Mouse (Mus musculus): Measurements from ENCODE around the gene Xndc1. TPM values are rescaled to one million over a fixed set of nuclear protein-coding genes. Genes with fewer than 3 reads are reported as not detected.

Xndc1 gene
- total and polyA plus RNA-seq, 2 experiments from 2014 or later = 14.6 to 18.0 TPM

GRCm38 (mm10) chr7:102076714-102077296 lies 11.5 kb downstream of the Xndc1 start:
- DNase-seq (ENCODE audit: low spot score) = no peak
- Histone ChIP-seq H3K9ac (replicated peaks; ENCODE audit: low read length, poor library complexity, severe bottlenecking) (no peak overlapping the region), H3K4me3 (ENCODE audit: low read depth, low read length) (no peak overlapping the region), H3K4me2 (ENCODE audit: low read depth, low read length, poor library complexity, severe bottlenecking) (no peak overlapping the region), H3K4me1 (ENCODE audit: insufficient read depth, low read length) (no peaks in the 10 kb centered on the region), H3K27me3 (ENCODE audit: insufficient read depth, low read length) (no peaks in the 10 kb centered on the region), H3K9me3 (ENCODE audit: low read length) (no peaks in the 10 kb centered on the region), H3K36me3 (ENCODE audit: insufficient read depth, low read length) (peaks cover 53% of the 10 kb centered on the region), H3K27ac (ENCODE audit: low read depth, low read length) (no peak overlapping the region)
- WGBS = 83% methylated on average over 7 of the region's 7 CpGs
- peak; percentile 68 for TF ChIP-seq CTCF (IDR thresholded peaks at IDR 0.05)
- 0 out of 2 replicates have a peak, but pooled peaks have one; percentile 7 for ATAC-seq (ENCODE audit: low FRiP score)

- no peak overlapping the region for H3K4me2 ChIP-seq (ENCODE audit: low read depth, low read length, poor library complexity, severe bottlenecking)
- WGBS = 75% methylated on average over 7 of the region's 7 CpGs
- H3K9ac ChIP-seq (replicated peaks; ENCODE audit: low read length, poor library complexity, severe bottlenecking) = no peak overlapping the region
- H3K36me3 ChIP-seq (ENCODE audit: insufficient read depth, low read length) = peaks cover 56% of the 10 kb centered on the region
- no peak overlapping the region for H3K4me3 ChIP-seq (ENCODE audit: low read depth, low read length)
- H3K27me3 ChIP-seq (ENCODE audit: insufficient read depth, low read length) = no peaks in the 10 kb centered on the region
- peak; percentile 52 for DNase-seq (ENCODE audit: low spot score)
- peak; percentile 77 for TF ChIP-seq CTCF (IDR thresholded peaks at IDR 0.05)
- H3K4me1 ChIP-seq (ENCODE audit: insufficient read depth, low read length) = no peaks in the 10 kb centered on the region
- no peak for ATAC-seq (ENCODE audit: low FRiP score)
- H3K27ac ChIP-seq (ENCODE audit: low read depth, low read length) = no peak overlapping the region
- H3K9me3 ChIP-seq (ENCODE audit: low read length) = no peaks in the 10 kb centered on the region
Observed at GRCm38 (mm10) chr7:102078517-102078916, 13.2 kb downstream of the Xndc1 start.

GRCm38 (mm10) chr7:102080311-102080710 lies 15.0 kb downstream of the Xndc1 start:
- 96% methylated on average over 8 of the region's 8 CpGs for WGBS
- H3K27ac ChIP-seq (ENCODE audit: low read depth, low read length) = no peak overlapping the region
- ATAC-seq (ENCODE audit: low FRiP score) (no peak), DNase-seq (ENCODE audit: low spot score) (no peak)
- TF ChIP-seq CTCF (IDR thresholded peaks at IDR 0.05) = no peak
- no peaks in the 10 kb centered on the region for H3K9me3 ChIP-seq (ENCODE audit: low read length)
- H3K4me2 ChIP-seq (ENCODE audit: low read depth, low read length, poor library complexity, severe bottlenecking) = no peak overlapping the region
- no peaks in the 10 kb centered on the region for H3K27me3 ChIP-seq (ENCODE audit: insufficient read depth, low read length)
- H3K36me3 ChIP-seq (ENCODE audit: insufficient read depth, low read length) = peaks cover 63% of the 10 kb centered on the region
- no peaks in the 10 kb centered on the region for H3K4me1 ChIP-seq (ENCODE audit: insufficient read depth, low read length)
- no peak overlapping the region for H3K4me3 ChIP-seq (ENCODE audit: low read depth, low read length)
- H3K9ac ChIP-seq (replicated peaks; ENCODE audit: low read length, poor library complexity, severe bottlenecking) = no peak overlapping the region

DNA sequence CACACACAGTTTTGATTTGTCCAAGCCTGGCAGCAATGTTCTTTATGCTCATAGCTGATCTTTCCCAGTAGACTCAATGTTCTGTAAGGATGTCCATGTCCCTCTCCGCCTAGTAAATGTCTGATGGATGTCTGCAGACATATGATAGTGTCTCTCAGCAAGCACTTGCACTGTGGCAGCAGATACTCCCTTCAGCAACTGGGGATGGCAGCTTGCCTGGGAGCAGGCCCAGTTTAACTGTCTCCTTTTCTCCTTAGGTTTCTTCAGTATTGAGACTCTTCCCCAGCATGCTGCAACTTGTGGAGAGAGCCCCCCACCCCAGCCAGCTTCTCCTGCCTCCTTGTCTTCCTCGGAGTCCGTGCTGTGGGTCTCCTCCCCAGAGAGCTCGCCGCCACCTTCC lies 16.5 kb downstream of the Xndc1 start:
- no peak for DNase-seq (ENCODE audit: low spot score)
- Histone ChIP-seq H3K4me1 (ENCODE audit: insufficient read depth, low read length) (no peaks in the 10 kb centered on the region), H3K27me3 (ENCODE audit: insufficient read depth, low read length) (no peaks in the 10 kb centered on the region), H3K36me3 (ENCODE audit: insufficient read depth, low read length) (peaks cover 57% of the 10 kb centered on the region), H3K27ac (ENCODE audit: low read depth, low read length) (no peak overlapping the region), H3K4me2 (ENCODE audit: low read depth, low read length, poor library complexity, severe bottlenecking) (no peak overlapping the region), H3K4me3 (ENCODE audit: low read depth, low read length) (no peak overlapping the region), H3K9me3 (ENCODE audit: low read length) (no peaks in the 10 kb centered on the region), H3K9ac (replicated peaks; ENCODE audit: low read length, poor library complexity, severe bottlenecking) (no peak overlapping the region)
- no peak for ATAC-seq (ENCODE audit: low FRiP score)
- 94% methylated on average over 5 of the region's 5 CpGs for WGBS
- no peak for TF ChIP-seq CTCF (IDR thresholded peaks at IDR 0.05)

- no peak for TF ChIP-seq CTCF (IDR thresholded peaks at IDR 0.05)
- Histone ChIP-seq H3K9me3 (ENCODE audit: low read length) (no peaks in the 10 kb centered on the region), H3K36me3 (ENCODE audit: insufficient read depth, low read length) (peaks cover 47% of the 10 kb centered on the region), H3K27ac (ENCODE audit: low read depth, low read length) (no peak within 1 kb of the TSS), H3K27me3 (ENCODE audit: insufficient read depth, low read length) (no peaks in the 10 kb centered on the region), H3K9ac (replicated peaks; ENCODE audit: low read length, poor library complexity, severe bottlenecking) (no peak within 1 kb of the TSS), H3K4me2 (ENCODE audit: low read depth, low read length, poor library complexity, severe bottlenecking) (no peak within 1 kb of the TSS), H3K4me1 (ENCODE audit: insufficient read depth, low read length) (no peaks in the 10 kb centered on the region), H3K4me3 (ENCODE audit: low read depth, low read length) (no peak within 1 kb of the TSS)
- ATAC-seq (ENCODE audit: low FRiP score) (no peak), DNase-seq (ENCODE audit: low spot score) (no peak)
- 81% methylated on average over 5 of the region's 5 CpGs for WGBS
Observed at GRCm38 (mm10) chr7:102082816-102083215, 17.5 kb downstream of the Xndc1 start, which contains the start of gene Trpc2. Gene Trpc2 (plus strand): TSS chr7:102083116.

GRCm38 (mm10) chr7:102084041-102084696 lies 18.9 kb downstream of the Xndc1 start:
- ATAC-seq (ENCODE audit: low FRiP score) (no peak), DNase-seq (ENCODE audit: low spot score) (no peak)
- H3K27me3 ChIP-seq (ENCODE audit: insufficient read depth, low read length) = no peaks in the 10 kb centered on the region
- H3K9ac ChIP-seq (replicated peaks; ENCODE audit: low read length, poor library complexity, severe bottlenecking) = no peak overlapping the region
- H3K9me3 ChIP-seq (ENCODE audit: low read length) = no peaks in the 10 kb centered on the region
- peaks cover 45% of the 10 kb centered on the region for H3K36me3 ChIP-seq (ENCODE audit: insufficient read depth, low read length)
- TF ChIP-seq CTCF (IDR thresholded peaks at IDR 0.05) = no peak
- H3K4me3 ChIP-seq (ENCODE audit: low read depth, low read length) = no peak overlapping the region
- H3K4me1 ChIP-seq (ENCODE audit: insufficient read depth, low read length) = no peaks in the 10 kb centered on the region
- WGBS = 93% methylated on average over 26 of the region's 26 CpGs
- H3K4me2 ChIP-seq (ENCODE audit: low read depth, low read length, poor library complexity, severe bottlenecking) = no peak overlapping the region
- no peak overlapping the region for H3K27ac ChIP-seq (ENCODE audit: low read depth, low read length)

Data from midbrain, postnatal 0 days (tissue).